Mouse (Mus musculus) adrenal gland (tissue): Measurements from ENCODE around the gene 1700067P10Rik.

Experiments
- intact Hi-C: fragments of 180-260 bp; cut with DNase I; formaldehyde crosslinking; loops from one replicate; pipeline ENCODE4 v1.15.1; 2025
- long read RNA-seq, 2 experiments: library from polyadenylated mRNA; unstranded; transcript quantifications; one replicate each; pipeline ENCODE4 v2.0.0; 2020; ENCODE audit warnings: borderline replicate concordance in 1 of 2; ENCODE audit not compliant: insufficient replicate concordance in 1 of 2

Gene 1700067P10Rik
- long read RNA-seq, experiment 1 = 0 reads
- long read RNA-seq, experiment 2 = 0 reads

DNA sequence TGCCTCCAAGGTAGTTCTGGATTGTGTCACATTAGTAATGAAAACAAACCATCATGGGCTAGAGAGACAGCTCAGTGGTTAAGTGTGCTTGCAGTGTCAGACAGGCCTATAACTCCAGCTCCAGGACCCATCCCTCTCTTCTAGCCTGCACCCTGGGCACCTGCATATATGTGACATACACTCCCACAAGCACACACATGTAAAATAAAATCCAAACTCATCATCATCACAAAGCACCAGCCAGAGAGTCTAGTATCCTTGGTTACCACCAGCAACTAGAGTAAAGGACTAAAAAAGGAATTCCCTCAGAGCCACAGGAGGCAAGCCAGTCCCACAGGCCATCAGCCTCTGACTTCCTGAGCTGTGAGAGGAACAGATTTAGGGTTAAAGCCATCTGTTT, at the start of gene 1700067P10Rik:
Gene 1700067P10Rik (plus strand): TSS at position 301 of the 400 bp plus-strand sequence.
- intact Hi-C loops = no loop called here

DNA sequence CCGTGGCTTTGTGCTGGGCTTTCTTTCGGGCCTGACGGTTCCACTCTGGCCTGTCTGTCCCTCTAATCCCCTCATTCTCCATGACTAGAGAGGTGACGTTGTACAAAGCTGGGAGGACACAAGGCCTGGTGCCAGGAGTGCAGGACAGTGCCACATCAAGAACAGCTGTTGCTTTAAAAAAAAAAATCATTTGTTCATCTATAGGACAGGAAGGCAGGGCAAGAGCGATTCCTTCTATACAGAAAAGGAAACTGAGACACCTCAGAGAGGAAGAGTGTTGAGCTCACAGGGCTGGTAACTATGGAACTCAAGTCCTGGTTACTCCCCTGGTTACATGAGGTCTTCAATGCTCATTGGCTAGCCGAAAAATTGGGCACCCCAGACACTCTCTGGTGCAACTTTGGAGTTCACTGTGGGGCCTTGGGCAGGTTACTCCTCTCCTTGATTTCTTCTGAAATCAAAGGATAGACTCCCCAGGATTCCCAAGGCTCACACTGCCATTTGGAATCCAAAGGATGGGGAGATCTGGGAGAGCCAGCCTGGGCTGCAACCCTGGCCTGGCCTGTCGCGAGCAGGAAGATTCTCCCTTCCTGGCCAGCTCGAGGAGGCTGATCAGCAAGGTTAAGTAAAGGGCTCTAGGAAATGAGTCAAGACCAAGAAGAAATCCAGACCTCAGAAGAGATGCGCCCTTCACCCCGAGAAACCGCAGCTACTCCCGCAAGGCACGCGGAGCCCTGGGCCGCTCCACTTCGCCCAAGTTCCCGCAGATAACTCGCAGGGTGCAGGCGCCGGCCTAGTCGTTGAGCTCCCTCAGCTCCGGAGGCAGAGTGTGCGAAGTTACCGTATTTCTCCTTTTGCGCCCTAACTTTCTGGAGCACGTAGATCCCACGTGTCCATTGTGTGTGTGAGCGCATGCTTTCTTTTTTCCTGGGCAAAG, 47.5 kb upstream of the 1700067P10Rik start:
- intact Hi-C loops = loop anchor here (5.0 to 10.0 kb wide), 2 partner anchors 119 to 247 kb away; partner anchors contain the start of gene Foxp4

DNA sequence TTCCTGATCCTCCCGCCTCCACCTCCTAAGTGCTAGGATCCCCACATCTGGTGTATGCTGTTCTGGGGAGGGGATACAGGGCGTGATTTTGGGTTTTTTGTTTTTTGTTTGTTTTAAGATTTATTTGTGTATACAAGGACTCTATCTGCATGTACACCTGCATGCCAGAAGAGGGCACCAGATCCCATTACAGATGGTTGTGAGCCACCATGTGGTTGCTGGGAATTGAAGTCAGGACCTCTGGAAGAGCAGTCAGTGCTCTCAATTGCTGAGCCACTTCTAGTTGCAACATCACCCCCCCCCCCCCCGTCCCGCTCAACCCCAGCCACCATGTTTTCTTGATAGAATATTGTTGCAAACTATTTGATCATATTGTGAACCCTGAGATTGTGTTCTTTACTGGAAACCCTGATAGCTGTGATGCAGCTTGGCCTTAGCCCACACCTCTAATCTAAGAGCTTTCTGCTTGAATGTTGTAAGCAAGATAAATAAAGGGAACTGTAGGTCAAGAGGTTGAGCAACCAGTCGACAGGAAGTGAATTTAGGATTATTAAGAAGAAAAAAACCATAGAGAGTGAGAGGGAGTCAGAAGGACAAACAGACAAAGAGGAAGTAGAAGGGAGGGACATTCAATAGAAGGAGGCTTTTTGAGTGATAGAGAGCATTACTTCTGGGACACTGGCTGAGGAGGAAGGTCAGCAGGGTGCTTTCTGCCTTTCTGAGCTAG, 45.8 kb upstream of the 1700067P10Rik start:
- intact Hi-C loops = loop anchor here (5.0 to 10.0 kb wide), 2 partner anchors 121 to 249 kb away; partner anchors contain the start of gene Foxp4

DNA sequence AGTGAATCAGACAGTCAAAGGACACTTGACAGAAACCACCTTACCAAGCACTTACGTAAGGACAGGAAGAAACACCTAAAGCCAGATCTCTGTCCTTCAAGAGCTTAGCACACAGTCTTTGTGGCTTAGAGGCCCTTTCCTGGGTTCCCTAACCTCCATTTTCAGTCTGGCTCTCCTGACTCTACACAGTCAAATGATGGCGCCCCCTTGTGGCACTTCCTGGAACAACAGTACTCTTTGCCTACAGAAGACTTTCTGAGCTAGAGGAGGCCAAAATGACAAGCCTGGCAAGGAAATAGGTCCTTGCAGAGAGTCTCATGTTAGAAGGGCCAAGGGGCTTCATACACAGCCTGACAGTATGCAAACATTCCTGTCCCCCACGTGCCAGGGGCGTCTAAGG, 43.5 kb upstream of the 1700067P10Rik start:
- intact Hi-C loops = loop anchor here (5.0 to 10.0 kb wide), 2 partner anchors 143 to 251 kb away; no protein-coding TSS in a partner anchor

DNA sequence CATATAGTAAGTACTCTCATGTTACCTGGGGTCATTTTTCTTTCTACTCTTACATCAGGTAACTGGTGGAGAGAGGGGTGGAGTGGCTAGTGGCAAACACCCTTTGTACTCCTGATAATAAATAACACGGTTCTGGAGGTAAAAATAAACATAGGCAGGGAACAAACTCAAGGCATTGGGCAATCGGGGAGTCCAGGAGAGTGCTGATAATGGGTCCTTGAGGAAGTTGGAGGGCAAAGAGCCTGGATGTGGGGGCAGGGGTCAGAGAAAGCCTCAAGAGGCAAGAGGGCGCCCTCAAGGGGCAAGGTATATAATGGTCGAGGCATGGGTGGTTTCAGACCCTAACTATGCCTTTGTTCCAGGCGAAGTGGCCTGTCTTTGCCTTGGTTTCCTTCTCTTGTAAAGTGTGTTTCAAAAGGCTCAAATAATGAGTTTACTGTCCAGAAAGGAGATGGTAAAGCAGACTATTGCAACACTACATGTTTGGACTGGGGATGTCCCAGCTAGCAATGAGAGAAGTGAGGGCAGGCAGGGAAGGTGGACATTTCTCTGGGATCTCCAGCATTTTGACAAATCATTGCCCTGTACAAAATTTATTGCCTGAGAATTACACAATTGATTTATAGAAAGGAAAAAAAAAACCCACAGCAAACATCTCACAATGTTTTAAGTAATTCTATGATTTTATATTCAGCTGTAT, 37.3 kb upstream of the 1700067P10Rik start:
- intact Hi-C loops = no loop called here

DNA sequence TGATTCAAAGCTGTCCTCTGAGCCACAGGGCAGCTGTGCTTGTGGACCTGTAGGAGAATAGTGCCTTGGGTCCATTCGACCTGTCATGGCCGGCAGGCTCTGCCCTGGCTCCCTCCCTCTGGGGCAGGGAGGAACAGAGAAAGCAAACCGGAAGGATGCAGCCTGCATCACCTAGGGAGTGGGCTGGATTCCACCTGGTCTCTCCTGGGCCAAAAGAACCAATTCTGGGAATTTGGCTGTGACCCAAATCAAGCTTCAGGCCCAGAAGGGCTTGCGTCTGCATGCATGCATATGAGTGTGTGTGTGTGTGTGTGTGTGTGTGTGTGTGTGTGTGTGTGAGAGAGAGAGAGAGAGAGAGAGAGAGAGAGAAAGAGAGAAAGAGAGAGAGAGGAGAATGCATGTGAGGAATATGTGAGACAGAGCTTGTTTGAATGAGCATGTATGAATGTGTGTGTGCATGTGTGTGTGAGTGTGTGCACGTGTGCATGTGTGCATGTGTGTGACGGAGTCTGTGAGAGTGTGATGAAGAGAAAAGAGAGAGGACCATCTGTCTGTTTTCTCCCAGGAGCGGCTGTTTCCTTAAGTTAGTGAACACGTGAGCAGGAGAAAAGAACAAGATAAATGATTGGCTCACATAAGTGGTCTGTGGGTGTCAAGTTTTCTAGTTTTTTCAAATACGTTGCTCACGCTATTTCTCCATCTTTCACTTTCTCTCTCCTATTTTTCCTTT, 36.6 kb upstream of the 1700067P10Rik start:
- intact Hi-C loops = no loop called here

DNA sequence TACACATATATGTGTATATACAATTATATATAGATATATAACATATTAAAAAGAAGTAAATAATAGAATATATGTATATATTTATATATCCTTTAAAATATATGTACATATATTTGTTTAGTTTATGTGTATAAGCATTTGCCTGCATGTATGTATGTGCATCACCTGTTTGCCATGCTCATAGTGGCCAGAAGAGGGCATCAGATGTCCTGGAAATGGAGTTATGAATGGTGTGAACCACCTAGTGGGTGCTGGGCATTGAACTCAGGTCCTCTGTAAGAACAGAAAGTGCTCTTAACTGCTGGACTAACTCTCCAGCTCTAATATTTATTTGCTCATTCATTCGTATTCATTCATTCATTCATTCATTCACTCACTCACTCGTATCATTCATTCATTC, 35.5 kb upstream of the 1700067P10Rik start:
- intact Hi-C loops = no loop called here

DNA sequence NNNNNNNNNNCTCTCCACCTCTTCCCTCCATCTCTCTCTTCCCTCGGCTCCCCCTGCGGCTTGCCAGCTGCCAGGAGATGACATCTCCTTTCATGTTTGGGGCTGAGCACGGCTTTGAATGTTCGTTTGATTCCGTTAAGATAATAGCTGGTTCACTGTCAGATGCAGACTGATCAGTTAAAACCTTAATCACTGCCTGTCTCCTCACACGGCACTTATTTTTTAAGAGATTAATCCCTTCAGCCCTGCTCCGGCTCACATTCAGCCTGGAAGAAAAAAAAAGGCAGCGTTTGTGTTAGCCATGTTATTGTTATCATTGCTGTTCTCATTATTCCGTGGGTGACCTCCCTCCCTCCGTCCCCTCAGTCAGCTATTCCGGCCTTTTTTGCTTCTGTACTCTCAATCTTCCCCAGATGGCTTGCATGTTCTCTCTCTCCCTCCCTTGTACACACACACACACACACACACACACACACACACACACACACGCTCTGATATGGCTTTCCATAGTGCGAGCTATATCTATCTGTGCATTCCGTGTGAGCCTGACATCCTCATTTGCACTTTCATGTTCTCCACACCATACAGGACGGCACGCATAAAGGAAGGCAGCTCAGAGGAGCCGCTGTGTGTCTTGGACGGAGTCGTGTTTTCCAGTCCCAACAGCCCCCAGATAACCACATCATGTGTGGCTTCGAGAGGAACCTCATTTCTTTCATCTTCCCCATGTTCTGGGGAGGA, 33.9 kb upstream of the 1700067P10Rik start:
- intact Hi-C loops = no loop called here

DNA sequence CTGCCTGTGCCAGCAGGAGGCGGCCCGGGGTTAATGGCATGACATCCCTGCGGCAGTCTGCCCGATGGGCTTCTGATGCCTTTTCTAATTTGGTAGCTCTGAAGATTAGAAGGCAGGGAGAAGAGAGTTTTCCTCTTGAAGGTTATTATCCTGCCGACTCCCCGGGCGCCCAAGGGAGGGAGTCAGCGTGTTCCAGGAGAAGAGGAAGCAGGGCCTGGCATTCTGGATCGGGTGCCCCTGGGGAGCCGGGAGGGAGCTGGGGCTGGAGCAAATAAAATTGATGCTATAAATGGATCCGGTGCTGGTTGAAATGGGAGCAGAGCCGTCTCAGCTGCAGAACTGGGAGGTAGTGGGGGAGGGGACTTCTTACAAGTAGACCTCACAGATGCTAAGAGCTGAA, 31.7 kb upstream of the 1700067P10Rik start:
- intact Hi-C loops = no loop called here

DNA sequence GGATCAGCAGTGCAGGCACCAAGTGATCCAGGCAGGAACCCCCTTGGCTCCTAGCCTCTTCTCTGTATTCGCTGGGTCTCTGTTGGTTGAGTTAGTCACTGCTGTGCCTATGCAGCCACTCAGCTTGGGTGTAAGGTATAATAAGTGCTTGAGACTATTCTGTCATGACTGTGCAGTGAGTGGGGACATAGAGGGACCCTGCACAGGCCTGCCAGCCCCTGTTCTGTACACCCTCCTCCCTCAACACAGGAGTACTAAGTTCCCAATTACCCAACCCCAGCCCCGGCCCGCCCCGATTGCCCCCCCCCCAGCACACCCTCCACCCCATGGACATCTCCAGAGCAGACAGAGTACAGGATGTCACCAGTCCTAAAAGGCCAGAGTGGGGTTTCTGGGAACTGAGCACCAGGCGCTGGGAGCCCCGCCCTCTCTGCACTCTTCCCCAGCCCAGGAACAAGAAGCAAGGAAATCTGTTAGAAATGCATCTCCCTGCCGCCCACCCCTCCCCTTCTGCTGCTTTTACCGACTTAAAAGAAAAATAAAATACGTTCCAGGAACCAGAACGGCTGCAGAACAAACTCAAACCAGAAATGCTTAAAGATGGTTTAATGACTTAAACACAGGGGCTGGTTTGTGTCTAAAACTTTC, 24.8 kb upstream of the 1700067P10Rik start:
- intact Hi-C loops = no loop called here

DNA sequence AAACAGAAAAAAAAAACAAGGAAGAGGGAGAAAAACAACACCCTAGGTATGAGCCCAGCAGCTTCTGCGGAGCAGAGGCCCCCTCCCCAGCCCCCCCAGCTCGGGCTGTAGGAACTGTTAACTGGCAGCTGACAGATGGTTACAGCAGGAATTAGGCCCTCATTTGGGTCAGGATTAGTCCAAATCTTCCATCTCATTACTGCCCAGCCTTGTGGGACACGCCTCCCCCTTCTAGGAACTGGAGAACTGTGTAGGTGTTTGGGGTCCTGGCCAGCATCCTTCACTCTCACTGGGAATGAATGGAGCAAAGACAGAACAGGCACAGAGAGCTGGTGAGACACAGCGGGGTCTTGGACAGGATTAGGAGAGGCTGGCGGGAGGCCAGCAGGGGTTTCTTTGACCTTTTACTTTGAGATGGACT, 24.0 kb upstream of the 1700067P10Rik start:
- intact Hi-C loops = no loop called here

DNA sequence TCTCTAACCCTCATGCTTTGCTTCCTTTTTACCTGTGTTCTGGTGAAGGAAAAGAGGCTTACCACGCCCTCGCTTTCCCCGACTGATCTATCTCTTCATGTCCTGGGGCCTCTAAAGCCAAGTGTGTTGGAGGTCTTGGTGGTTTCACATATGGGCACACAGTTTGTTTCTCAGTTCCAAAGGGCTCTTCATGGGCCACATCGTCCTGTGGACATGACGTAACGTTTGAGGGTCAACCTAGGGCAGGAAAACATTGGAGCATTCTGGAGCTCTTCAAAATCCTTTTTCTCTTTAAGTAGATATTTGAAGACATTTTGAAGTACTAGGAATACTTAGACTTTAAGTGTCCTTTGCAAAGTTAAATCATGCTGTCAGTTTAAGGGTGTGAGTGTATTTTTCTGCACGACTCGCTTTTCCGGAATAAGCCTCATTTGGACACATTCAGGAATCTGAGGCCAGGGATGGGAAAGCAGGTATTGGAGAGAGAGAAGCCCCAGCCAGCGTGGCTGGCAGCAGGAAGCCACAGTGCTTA, 22.0 kb upstream of the 1700067P10Rik start:
- intact Hi-C loops = no loop called here

DNA sequence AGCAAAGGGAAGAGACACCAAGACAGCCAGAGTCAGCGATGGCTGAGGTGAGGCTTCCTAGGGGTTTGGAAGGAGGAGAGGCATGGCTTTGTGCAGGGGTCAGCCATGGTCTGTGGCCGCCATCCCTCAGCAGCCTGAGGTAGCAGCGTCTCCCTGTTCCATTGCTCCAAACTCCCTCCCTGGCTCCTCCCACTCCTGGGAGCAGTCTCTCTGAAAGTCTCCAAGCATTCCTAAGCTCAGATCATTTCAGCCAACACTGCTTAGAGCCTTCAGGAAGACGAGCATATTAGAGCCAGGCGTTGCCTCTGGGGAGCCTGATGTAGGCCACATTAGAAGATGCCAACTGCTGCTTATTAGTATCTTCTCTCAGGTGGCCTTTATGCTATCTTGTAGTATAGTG, 21.4 kb upstream of the 1700067P10Rik start:
- intact Hi-C loops = no loop called here

DNA sequence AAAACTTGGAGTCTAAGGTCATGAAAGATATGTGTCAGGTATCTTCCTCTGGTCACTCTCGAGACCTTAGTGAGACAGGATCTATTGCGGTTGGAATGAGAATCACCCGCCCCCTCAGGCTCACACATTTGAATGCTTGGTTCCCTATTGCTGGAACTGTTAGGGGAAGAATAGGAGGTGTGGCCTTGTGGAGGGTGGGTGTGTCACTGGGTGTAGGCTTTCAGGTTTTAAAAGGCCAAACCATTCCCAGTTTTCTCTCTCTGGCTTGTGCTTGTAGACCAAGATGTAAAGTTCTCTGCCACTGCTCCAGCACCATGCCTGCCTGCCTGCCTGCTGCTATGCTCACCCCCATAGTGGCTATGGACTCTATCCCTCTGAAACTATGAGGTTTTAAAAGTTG, 8.5 kb upstream of the 1700067P10Rik start:
- intact Hi-C loops = no loop called here

DNA sequence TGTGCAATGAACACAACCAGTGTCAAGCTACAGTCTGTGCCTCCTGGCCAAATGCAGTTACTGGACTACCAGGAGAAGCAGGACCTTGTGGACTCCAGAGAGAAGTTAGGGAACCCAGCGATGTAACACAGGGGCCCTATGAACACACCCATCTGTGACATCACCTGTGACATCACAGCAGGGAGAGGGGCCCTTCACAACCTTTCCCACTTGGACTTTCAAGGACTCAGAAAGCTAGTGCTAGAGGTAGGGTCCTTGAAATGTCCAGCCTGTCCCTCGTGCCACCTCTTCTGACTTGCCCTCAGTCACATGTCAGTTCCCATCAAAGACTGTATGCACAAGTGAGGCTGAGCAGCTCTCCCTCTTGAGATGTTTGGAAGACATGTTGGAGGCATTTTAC, 327 bp downstream of the 1700067P10Rik start:
- intact Hi-C loops = no loop called here

DNA sequence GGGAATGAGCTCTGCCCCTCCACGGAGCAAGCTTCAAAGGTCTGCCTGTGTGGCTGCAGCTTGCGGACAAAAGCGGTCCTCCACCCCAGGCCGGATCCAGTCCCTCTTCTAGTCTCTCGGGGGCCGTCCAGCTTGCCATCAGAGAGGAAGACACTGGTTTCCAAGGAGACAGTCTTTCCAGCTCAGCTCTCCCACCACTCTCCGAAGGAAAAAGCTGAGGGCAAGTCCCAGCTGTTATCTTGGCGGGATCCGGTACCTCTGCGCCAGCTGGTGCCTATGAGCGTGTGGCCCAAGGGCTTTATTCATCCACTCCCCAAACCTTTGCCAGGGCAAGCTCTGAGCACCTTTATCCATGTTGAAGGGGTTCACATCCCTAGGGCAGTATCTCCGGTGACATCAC, 1.2 kb downstream of the 1700067P10Rik start:
- intact Hi-C loops = no loop called here

DNA sequence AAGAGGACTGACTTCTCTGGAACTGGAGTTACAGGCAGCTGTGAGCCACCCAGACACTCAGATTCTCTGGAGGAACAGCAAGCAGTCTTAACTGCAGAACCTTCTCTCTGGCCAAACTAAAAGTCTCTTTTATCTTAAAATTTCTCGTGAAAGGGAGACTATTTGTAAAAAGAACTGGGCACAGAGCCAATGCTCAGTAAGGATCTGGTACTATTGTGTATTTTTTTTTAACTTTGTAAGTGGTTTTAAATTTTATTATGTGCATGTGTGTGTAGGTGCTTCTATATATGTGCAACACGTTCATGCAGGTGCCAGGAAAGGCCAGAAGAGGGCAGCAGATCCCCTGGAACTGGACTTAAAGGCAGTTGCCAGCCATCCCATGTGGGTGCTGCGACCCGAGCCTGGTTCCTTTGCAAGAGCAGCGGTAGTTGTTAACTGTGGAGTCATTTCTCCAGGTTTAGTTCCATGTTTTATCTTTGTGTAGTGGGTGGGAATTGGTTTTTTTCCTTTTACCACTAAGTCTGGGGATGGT, 4.2 kb downstream of the 1700067P10Rik start:
- intact Hi-C loops = no loop called here

DNA sequence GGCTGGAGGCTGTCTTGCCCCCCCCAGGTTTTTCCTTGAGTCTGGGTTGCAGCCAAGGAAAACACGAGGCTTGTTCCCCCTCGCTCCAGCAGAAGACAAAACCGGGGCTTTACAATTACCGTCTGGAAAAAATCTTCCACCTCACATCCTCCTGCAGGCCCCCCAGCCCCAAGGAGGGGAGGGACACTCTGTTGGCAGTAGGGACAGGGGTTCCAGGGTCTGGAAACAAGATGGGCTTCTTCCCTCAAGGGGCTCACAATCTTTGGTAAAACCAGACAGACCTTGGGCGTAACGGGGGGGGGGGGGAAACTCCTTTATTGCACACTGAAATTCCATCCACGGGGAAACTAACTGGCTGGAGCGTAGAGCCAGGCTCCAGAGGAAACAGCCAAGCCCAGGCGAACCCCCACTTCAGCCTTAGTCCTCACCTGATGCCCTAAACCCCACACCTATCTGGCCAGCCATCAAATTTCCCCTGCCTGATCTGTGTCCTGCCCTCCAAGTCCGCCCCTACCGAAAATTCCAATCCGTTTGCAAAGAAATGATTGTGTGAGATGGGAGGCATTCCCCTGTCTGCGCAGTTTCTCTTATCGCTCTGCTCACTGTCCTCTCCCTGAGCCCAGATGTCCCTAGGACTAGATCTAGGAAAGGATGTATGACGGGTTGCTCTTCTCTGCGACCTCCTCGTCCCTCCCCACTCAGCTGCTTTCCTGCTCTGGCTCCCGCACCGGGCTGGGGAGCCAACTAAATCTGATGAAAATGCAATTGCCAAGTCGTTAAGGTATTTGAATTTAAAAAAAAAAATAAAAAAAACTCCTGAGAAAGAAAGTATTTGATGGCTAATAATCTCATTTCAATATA, 5.9 kb downstream of the 1700067P10Rik start:
- intact Hi-C loops = no loop called here
